Mouse (Mus musculus) embryo, embryonic 11 days (tissue): Measurements from ENCODE around the gene Pcca.

Source experiments
- DNase-seq: peaks from one replicate; pipeline ENCODE4 v3.0.0-alpha.2; 2015

Gene Pcca

DNA sequence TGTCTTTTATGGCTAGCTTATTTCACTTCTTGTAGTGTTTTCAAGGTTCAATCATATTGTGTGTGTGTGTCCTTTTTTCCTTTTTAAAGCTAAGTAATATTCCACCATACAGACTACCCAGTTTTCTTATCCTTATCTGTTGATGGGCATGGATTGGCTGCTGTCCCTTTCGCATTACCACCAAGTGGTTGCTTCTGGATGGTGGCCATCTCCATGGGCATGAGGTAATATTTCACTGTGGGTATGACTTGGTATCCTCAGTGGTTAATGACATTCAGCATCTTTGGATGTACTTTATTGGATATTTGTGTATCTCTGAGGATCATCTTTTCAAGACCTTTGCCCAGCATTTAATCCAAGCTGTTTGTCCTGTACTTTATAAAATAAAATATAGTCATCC, 362.0 kb downstream of the Pcca start:
- no peak for DNase-seq

DNA sequence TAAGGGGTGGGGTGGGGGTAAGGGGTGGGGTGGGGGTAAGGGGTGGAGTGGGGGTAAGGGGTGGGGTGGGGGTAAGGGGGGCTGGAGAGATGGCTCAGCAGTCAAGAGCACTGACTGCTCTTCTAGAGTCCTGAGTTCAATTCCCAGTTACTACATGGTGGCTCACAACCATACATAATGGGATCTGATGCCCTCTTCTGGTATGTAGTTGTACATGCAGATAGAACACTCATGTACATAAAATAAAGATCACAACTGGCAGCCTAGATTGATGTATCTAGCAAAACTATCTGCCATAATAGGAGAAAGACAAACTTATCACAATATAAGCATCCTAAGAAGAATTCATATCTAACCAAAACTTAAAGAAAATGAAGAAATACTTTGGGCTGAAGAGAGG, 364.4 kb downstream of the Pcca start:
- DNase-seq: no peak

DNA sequence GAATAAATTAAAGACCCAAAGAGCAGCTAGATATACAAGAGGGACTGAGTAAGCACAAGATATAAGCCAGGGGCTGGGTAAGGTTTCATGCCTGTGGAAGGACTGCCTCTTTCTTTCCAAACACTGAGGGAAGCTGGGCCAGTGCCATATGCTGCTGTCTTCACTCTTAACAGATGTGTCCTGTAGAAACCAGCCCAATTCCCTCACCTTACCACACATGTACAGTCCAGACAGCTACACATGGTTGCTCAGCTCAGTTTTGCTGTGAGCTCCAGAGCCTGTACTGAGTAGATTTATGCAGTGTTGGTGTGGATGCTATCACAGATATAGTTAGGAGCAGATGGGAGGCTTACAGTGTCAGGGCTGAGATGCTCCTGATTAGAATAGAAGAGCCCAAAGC, 366.6 kb downstream of the Pcca start:
- DNase-seq: no peak

DNA sequence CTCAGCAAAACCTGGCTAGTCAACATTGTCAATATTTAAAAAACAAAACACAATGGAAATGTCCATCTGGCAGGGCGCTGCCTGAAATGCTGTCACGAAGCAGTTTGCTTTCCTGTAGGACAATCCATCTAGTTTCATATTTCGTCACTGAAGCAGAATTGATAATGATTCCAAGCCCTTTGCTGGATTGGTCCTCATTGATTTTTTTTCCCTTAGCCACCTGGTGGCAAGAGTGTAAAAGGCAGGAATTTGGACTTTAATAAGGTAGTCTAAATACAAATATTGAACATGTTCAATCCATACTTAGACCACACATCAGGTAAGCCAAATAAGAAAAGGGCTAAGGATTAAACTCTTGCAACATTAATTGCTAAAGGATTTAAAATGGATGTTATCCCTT, 367.1 kb downstream of the Pcca start:
- no peak for DNase-seq

DNA sequence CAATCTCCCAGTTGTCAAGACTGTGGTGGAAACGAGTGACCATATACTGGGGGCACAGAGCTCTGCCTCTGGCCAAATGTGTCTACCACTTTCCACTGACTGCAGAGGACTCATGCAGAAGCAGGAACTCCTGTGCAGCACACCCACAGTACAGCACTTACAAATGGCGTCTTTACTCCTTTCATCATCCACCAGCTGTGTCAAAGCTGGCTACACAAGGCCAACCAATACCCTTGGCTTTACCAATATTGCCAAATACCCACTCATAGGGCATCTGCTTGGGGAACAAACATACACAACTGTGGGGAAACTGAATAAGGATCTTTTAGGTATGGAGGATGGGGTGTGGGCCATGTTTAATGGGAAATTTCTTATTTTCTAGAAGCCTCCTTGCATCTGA, 367.6 kb downstream of the Pcca start:
- no peak for DNase-seq

DNA sequence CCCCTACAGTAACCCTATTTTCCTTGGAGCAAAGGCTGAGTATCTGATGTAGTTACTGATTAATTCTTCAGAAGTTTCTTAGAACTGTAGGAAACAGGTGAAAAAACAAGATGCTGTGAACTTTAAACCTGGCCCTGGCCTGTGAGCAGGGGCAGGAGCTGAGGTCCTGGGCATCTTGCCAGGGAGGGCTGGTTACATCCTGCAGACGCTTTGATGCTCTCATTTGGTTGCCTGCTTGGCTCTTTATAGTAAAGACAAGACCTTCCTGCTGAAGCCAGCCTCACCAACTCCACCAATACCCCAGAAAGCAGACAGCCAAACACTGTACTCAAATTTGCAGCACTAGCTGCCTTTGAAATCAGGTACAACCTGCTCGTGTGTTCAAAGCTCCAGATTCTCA, 368.0 kb downstream of the Pcca start:
- no peak for DNase-seq

DNA sequence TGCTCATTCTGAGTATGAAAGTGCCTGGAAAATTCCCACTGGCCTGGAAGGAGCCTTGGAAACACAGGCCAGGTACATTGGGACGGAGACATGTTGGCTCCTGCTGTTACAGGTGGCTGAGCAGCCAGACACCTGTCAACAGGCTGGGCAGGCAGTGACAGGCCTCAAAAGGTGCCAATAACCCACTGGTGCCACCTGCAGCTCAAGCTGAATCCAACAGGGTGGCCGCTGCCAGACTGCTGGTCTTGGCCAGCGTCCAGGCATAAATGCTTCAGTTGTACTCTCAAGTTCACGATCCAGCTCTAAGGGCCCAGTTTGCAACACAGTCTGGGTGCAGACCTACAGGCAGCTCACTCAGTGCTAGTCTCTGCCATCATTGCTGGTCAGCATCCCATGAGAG, 368.8 kb downstream of the Pcca start:
- no peak for DNase-seq

DNA sequence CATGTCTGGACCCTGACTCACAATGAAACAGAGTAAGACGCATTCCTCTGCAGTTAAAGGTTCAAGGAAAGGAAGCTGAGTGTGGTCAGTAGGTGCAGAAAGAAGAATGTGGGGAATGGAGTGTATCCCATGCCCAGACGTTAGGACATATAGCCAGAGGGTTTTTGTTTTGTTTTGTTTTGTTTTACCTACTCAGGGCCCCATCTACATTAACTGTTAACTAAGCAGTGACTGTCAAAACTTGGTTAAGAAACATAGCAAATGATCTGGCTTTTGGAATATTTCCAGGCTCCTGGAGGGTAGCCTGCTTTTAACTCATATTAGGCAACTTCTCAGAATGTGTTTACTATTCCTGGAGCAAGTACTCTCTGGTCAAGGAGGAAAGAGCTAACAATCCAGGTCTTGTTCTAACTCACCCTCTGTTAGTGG, 369.8 kb downstream of the Pcca start:
- DNase-seq: no peak

DNA sequence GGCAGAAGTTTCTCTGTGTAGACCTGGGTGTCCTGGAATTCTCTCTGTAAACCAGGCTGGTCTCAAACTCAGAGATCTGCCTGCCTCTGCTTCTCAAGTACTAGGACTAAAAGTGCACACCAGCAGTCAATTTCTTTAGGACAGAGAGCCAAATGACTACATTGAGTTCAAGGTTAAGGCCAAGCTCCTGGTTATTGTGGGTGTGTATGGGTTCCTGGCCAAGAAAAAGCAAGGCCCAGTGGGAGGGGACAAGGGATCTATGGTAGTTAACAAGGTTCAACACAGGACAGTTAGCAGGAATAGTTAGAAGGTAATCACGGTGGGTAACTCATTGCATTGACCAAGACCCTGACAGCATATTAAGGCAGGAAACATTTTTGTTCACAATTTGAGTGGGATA, 370.9 kb downstream of the Pcca start:
- no peak for DNase-seq

DNA sequence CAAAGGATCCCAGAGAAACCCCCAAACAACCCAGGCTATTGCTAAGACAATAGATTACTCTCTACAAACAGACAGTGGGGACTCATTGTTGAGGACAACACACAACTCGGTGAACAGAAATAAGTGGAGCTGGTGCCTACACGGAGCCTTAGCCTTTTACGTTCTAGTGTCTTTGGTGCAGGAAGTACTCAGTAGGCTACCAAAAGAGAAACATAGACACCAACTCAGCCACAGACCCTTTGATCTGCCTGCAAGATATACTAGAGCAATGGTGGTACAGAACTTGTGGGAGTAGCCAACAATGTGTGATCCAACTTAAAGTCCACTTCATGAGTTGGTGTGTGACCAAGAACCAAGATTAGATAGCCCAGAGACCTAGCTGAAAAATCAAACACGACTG, 374.0 kb downstream of the Pcca start:
- DNase-seq: no peak

DNA sequence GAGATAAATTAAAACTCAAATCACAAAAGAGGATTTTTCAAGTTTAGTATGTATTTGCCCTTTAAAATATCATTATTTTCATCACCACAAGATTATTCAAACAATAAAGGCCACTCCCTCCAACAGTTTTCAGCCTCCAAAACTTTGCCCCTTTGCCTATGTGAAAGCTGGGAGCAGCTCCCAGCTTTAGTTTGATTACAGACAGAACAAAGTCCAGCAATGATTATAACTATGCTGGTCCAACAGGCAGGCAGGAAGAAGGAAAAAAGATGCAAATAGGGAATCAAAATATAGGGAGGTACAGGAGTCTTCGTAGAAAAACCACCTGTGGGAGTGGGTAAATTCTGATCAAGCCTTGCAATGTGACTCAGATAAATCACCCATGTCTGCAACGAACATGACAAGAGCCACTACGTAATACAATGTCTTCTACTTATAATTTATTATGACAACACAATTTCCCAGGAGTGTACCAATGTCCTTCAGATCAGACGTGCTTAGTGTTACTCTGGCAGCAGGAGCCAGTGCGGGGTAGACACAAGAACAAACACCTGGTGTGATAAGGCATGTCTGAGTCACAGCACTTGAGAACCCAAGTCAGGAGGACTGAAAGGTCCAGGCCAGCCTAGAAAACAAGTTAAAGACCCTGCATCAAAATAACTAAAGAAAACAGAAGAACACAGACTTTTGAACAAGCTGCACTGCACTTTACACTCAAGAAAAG, 375.4 kb downstream of the Pcca start:
- no peak for DNase-seq

DNA sequence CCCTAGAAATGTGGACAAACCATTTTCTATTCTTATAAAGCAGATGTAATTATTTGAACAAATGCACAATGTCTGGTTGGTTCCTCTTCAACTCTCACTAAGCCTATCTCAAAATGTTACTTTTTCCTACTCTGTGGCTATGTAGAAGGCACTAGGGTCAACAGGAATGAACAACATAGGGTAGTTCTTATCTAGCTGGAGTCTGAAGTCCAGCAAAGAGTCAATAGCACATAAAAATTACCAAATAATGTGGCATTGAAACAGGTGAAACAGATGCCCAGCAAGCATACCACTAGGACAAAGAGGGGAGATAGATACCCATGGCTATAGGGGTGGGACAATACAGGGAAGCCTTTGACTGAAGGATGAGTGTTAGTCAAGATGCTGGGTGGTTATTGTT, 377.1 kb downstream of the Pcca start:
- no peak for DNase-seq

DNA sequence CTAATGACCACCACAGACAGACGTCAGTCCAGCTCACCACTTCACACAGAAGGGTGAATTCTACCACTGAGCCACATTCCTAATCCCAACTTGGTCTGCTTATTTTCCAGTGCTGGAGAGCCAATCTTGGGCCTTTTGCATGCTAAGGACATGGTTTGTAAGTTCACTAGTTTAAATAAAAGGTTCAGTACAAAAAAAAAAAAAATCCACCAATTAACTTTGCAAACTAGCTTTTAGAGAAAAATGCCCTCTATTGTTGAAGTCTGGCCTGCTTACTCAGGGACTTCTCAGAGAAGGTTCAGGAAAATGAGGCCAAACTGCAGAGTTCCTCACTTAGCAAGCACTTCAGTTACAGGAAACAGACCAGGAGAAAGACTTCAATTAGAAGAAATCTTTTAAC, 378.0 kb downstream of the Pcca start:
- no peak for DNase-seq

DNA sequence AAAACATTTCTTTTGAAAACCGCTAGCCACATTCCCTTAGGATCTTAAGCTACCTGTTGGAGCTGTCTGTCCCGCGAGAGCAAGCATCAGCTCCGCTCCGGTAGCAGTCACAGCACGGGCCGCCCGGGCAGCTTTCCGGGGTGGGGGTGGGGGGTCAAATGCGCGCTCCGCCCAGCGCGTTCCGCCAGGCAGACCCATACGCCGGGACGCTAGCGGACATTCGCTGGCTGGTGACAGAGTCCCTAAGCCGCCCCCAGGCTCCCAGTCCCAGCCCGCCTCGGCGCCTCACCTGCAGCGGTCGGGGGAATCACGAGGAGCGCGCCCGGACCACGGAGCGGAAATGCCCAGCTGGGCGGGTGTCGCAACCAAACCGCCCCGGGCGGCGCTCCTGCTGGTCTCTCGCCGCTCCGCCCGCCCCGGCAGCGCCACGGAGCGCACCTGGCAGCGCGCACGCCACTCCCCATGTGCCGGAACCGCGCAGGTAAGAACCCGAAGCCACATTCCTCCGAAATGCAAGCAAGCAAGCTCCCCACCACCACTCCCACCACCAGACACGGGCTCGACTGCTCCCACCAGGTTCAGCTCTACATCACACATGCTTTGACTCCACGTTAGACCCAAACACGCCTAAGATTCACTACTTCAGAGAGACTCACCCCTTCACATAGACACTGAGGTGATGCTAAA, 378.8 kb downstream of the Pcca start:
- peak; percentile 79 for DNase-seq

DNA sequence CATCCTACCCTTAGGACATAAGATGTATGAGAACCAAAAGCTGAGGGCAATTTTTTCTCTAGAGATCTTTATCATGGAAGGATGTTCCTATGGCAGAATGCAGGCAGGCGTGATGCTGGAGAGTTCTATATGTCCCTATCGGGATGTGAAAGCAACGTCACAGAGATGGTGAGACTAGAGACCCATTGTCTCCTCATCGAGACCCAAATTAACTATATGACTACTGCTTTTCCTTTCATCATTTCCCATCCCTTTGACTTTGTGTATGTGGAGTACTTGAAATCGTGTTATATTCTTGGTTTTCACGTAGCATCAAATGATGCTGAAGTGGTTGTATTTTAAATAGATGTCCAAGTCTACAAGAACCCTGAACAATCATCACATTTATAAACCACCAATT, 379.5 kb downstream of the Pcca start, which contains the start of gene Ggact:
TSS of gene Ggact (minus strand) at position 101 of the 400 bp plus-strand sequence.
- no peak for DNase-seq

DNA sequence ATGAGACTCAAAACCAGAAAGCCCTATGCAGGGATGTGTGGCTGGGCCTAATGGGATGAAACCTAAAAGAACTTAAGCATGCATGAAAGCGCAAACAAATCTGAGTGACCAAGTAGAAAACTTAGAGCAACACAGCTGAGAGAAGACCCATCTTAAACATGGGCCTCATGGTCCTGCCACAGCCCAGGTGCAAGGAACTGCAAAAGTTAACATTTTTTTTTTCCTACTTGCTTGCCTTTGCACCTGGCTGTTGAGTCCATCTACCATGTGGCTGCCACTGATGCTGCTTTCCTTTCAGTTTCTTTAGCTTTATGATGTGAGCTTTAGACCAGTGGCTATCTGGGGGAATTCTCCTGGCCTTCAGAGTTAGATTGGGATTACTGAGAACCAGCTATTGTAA, 383.6 kb downstream of the Pcca start:
- DNase-seq: no peak

DNA sequence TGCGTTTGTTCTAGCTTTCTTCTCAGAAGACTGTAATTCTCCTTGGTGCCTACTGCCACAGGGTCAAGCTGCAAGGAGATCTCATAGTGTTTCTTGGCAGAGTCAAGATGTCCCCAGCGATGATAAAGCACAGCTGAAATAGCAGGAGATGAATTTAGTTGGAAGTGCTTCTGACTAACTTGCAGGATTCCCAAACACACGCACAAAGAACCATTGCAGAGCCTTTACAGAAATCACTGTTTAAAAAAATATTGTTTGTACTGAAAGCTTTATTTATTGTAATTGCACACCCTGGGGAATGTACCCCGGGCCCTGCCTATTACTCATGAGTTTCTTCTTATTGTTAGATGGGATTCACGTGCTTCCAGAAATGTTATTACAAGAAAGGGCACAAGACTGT, 385.9 kb downstream of the Pcca start:
- DNase-seq: peak; percentile 6

DNA sequence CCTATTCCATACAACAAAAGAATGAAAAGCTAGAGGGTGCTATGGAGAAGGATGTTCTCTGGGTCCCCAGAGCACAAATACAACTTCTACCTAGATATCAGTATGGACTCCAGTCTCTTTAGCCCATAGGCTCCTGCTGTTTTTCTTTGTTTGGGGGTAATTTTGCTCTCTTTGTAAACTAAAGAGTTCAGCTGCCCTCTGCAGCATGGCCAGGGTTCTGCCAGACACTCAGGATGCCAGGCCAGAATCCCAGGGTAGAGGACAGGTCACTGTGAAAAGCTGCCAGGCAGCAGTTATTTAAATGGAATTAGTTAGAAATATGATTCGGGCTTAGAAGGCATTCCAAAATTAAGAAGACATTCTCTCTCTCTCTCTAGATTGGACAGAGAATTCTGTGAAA, 402.3 kb downstream of the Pcca start:
- DNase-seq: no peak
